Mouse (Mus musculus) liver, postnatal 0 days (tissue): ENCODE results near the gene Eif4e2.

Experiments
- CTCF ChIP-seq: sonication (generic); IDR thresholded peaks from 2 replicates; pipeline ENCODE4 v1.5.1; 2016; ENCODE audit warnings: antibody characterized with exemption, low read depth
- EP300 ChIP-seq: IDR thresholded peaks from 2 replicates; pipeline ENCODE4 v1.6.1; 2016; ENCODE audit warnings: antibody characterized with exemption, low read depth, mild to moderate bottlenecking

DNA sequence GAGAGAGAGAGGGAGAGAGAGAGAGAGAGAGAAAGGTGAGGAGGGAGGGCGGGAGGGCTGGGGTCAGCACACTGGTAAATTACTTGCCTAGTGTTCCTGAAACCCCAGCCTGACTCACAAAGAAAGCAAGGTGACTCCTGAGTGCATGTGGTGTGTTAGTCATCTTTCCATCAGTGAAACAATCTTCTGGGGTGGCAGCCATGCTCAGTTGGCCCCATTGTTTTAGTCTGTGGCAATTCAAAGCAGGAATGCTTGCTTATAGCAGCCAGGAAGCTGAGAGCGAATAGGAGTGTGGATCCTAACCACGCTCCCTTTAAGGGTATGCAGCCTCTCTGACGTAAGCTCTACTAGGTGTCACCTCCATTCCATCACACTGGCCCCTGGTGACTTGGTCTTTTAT lies 41.5 kb downstream of the Eif4e2 start:
- TF ChIP-seq CTCF: no peak
- TF ChIP-seq EP300: no peak
